Mouse (Mus musculus) cerebellum, adult 9-10 months (tissue): Measurements from ENCODE around the gene Pik3r1.

ENCODE experiments used
- DNase-seq: peaks from one replicate; pipeline ENCODE4 v3.0.0; 2022

Pik3r1 gene

GRCm38 (mm10) chr13:101707226-101707625 is 60.8 kb downstream of the Pik3r1 start:
- no peak for DNase-seq

- no peak for DNase-seq
Measured at GRCm38 (mm10) chr13:101706426-101706825, 61.6 kb downstream of the Pik3r1 start.

DNA sequence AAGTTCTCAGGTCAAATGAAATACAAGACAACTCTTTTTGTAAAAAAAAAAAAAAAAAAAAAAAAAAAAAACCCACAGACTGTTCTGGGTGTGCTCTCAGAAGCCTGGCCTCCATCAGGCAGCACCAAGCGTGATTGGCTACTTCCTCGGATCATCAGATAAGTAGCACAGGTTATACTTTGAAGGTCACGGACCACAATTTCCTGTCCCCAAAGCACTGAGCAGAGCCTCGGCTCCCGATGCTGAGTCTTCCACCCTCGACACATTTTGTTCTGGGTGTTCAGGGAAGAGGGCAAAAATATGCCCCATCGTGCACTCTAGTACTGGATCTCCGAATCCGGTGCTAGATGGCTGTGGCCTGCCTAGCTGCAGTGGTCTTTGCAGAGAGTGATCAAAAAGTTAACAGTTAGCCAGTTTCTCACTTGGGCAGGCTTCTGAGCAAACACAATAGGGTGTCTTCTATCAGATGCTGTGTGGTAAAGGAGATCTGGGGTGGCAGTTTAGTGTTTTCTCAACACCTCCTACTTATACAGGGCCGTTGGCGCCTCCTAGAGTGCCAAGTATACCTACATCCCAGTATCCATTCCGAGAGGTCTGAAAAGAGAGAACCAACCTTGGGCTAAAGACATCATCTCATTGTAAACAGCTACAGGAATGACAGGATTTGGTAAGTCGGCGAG is 65.8 kb downstream of the Pik3r1 start:
- no peak for DNase-seq

GRCm38 (mm10) chr13:101701632-101702031 is 66.4 kb downstream of the Pik3r1 start:
- no peak for DNase-seq

DNA sequence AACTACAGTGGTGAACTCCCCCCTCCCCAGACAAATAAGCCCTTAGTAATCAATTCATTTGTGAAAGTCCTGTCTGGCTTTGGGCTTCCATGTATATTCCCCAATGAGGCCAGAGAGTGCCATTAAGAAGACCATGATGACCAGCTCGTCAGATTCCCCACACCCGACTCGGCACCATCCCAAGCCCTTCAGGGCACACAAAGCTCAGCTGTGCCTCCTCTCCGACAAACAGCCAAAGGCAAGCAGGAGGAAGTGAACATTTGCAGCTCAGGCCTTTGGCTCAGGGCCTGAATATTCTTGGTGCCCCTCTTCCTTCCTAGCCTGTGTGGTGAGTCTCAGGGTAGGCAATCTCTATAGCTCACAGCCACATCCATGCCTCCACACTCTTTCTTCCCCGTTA is 68.3 kb downstream of the Pik3r1 start:
- DNase-seq = no peak

- DNase-seq = no peak
Measured at GRCm38 (mm10) chr13:101697966-101698365, 70.1 kb downstream of the Pik3r1 start.

DNA sequence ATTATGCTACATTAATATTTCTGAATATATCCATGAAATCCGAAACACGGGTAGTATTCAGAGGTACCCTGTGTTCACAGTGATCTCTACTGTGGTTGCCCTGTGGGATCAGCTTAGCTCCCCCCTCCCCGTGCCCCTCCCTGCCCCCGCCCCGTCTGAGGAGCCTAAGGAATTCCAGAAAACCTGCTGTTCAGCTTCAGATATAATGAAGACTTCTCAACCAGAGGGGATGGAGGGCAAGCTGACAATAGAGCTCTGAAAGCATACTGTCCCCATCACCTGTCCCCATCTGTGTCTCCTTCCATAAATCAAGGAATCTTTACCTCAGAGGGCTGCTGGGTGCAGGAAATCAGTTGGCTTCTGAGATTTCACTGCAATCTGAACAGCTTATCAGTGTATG is 70.6 kb downstream of the Pik3r1 start:
- DNase-seq = no peak

GRCm38 (mm10) chr13:101696827-101697226 is 71.2 kb downstream of the Pik3r1 start:
- DNase-seq = no peak

DNA sequence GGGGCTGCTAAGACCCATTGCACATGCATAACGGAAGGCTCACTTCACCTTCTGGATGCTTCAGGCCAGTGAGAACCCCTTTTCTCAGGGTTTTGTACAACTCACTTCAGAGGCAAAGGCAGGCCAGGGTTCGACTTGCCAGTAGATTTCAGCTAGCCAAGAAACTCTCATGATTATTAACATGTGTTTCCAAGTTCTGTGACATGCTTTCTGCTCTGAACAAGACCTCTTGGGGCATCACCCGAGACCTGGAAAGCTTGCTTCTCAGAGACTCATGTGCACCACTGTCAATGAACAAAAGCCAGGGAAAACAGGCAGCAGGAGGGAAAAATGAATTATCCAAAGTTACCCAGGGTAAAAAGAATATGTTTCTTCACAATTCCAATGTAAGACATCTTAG is 71.7 kb downstream of the Pik3r1 start:
- no peak for DNase-seq

DNA sequence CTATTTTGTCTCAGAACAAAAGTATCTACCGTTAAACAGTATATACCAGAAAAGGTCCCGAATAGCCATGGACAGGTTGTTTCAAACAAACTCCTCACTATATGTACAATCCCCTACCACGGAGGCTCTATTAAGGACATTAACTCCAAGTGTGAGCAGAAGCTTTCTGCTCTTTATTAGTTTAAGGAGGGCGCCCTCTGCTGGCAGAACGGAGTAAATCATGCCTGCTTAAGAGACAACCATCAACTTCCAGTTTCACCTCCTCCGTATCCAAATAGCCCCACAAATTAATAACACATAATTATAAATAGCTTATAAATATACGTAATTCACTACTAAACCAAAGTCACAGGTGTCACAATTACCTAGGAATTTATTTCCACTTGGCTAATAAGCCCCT is 72.1 kb downstream of the Pik3r1 start:
- DNase-seq = peak; percentile 95

DNA sequence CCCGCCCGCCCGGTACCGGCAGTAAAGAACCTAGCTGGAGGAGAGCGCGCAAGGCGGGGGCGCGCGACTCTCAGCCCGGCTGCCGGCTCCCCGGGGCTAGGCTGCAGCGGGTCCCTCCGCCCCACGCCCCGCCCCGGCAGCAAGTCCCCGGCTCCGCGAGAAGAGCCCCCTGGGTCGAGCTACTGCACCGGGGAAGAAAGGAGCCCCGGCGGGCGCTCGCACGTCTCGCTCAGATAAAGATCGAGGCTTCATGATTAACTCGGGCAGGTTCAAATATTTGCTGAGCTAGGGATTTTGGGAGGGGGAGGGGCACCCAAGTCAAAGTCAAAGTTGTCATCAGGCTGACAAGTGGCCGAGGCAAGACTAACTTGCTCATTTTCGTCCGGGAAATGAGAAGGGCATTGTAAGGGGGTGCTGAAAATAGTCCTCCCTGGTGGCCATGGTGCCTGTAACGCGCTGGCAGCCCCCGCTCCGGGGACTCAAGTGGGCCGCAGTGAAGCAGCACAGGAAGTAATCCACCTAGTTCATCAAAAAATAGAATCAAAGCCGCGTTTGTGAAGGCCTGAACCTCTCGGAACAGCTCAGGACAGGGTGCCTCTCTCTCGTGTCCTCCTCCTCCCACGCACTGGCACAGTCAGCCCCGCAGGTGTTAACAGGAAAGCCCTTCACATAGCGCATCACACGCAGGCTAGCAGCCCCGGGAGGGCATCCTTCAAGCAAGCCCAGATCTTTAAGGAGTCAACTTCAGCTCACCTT is 73.3 kb downstream of the Pik3r1 start:
- DNase-seq = peak; percentile 76

DNA sequence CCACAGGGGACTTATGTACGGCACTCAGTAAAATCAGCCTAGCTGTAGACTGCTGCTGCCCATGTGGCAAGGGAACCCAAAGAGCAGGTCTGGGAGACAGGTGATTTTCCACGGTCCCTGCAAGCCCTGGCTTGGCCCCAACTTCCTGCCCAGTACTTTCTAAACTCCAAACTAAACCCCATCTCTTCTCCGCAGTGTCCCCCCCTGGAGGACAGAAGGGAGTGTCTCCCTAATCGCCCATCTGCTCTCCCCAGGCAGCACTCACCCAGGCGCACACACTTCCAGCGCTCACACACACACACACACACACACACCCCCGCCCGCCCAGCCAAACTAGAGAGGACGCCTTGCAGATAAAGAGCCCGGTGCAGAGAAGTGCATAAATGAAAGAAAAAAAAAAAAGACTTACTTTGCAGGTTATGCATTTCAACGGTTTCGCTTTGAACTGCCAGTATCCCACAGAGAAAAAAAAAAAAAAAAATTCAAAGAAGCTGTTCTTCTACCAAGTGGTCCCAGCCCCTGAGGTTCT is 74.0 kb downstream of the Pik3r1 start:
- peak; percentile 89 for DNase-seq

- peak; percentile 79 for DNase-seq
Measured at GRCm38 (mm10) chr13:101692866-101693691, 74.9 kb downstream of the Pik3r1 start.

DNA sequence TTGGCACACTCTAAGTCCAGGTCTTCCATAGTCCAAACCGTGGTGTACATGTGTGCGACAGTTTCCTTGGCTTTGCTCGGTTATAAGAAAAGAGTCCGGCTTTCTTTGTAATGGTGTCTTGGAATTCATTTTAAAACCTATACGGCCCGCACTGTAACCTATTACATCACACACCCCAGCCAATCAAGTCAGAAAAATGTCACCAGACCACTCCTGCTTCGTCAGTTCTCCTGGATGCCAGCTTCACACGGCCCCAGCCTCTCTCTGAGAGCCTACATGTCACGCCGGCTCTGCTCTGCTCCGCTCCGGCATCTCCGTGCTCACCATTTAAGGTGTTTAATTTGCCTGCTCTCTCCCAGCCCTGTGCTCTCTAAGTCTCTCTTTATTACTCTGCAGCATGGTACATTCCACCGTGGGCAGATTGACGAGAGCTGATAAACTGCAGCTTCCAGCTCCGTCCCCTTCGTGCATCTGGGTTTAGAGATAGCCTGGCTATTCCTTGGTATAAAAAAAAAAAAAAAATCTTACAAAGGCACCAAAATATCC is 75.7 kb downstream of the Pik3r1 start:
- peak; percentile 90 for DNase-seq

DNA sequence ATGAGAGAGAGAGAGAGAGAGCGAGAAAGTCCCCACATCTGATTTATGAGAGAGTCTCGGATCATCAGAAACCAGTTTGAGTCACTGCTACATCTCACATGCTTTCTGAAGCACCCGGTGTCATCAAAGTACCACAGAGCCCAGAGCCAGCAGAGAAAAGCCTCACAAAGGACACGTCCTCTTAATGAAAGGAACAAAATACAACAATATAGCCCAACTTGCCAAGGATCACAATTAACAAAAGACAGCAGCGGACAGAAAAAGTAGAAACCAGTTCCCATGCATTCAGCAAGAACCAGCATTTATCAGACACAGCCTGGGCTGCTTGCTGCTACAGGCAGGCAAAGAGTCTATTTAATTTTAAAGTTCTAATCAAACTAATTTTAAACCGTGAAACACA is 76.3 kb downstream of the Pik3r1 start:
- DNase-seq = peak; percentile 67

- peak; percentile 45 for DNase-seq
Measured at GRCm38 (mm10) chr13:101690911-101691655, 76.9 kb downstream of the Pik3r1 start.

DNA sequence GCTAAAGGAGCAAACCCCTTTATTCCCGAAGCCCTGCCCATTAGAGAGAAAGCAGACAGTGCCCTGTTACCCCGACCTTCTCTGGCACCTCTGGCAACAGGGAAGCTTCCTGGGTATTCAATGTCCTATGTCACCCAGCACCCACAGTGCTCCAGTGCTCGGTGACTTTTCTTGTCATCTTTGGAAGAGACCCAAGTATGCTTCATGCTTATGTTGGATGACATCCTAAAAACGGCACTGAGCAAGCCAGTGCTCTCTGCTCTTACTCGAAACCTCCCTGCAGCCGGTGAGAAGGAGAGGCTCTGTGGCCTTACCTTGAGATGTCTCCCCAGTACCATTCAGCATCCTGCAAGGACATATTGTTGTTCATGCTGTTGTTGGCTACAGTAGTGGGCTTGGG is 77.8 kb downstream of the Pik3r1 start:
- peak; percentile 64 for DNase-seq

DNA sequence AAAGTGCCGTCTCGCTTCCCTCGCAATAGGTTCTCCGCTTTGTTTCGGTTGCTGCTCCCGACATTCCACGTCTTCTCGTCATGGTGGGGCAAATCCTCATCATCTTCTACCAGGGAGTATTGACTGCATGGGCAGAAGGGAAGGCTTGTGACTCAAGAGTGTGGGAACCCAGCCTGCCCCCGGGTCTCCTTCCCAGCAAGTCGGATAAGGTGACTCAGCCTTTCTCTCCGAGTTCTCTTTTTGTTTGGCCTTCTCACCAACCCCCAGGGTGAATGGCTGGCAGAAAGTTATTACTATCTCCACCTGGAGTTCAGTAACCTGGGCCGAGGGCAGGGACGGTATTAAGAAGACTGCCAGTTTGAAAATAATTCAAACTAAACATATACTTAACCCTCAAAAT is 81.8 kb downstream of the Pik3r1 start:
- no peak for DNase-seq

- no peak for DNase-seq
Measured at GRCm38 (mm10) chr13:101684706-101685105, 83.3 kb downstream of the Pik3r1 start.

DNA sequence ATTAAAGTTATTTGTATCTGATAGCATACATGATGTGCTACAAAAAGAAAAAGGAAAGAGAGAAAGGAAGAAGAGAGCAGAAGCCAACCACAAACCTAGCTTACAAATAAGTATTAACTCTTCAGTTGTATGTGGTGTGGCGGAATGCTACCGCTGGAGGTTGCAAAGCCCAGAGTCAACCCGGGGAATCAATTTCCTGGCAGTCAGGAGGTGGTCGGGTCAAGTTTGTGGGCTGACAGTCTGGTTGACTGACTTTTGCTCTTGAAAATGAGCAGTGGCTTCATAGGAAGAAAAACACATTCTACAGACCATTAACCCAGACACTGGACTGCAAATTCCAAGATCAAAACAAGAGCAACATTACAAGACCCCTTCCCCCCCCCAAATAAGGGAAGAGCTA is 85.6 kb downstream of the Pik3r1 start:
- no peak for DNase-seq

DNA sequence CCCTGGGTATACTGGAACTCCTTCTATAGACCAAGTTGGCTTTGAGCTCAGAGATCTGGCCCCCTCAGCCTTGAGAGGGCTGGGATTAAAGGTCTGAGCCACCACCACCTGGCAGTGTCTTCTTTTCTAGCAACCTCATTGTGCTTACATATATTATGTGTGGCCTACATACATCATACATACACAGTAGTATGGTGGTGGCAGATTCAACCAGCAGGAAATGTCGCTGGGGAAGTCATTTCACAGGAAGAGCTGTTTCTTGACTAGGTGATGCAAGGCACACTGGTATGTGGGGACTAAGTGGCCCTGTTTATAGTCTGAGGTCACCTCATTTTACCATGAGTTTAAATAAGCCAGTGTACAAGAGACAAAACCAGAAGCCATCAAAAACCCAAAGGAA is 87.9 kb downstream of the Pik3r1 start:
- no peak for DNase-seq

DNA sequence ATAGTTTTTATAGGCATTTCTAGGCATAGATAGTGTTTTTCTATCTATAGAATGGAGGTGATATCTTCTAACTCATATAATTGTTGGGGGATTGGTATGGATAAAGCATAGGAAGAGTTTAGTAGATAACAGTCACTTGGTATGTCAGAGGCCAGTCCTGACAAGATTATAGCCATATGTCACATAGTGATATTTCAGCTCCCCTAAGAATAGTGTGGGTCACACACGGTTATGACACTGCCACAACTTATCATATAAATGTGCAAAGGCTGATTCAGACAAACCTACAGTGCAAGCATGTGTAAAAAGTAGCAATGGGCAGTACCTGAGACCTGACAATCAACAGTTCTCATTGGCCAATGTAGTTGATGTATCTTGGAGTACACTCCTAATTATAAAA is 89.0 kb downstream of the Pik3r1 start:
- no peak for DNase-seq
